Comparison of ENCODE assay signal across 8 mouse cellular contexts in genomic region chr3:96172197-96173178, GRCm38 (mm10). TPM values are rescaled to one million over a fixed set of nuclear protein-coding genes. Genes with fewer than 3 reads are reported as not detected.
DNase-seq lines count a peak whose midpoint lies in the region; ATAC-seq lines count a peak whose summit lies in the region.

Gene Sf3b4, plus strand, starts transcription at chr3:96172332.

- H3K27ac ChIP-seq in hindbrain, embryonic 15.5 days (replicated peaks), result peak within 1 kb of the TSS; percentile 98

- no peaks in the 10 kb centered on the region for H3K27me3 ChIP-seq in hindbrain, embryonic 15.5 days
- no peaks in the 10 kb centered on the region for H3K27me3 ChIP-seq in megakaryocyte, embryonic 14.5 days (replicated peaks)

- peak; percentile 77 for DNase-seq in WW6 (ENCODE audit: low read depth, low spot score)
- DNase-seq in cerebellum, postnatal 25 days, result peak; percentile 87 to 90
- DNase-seq in frontal cortex, postnatal 36 days (ENCODE audit: low spot score in 2 of 2), result peak; percentile 76 to 84
- peak; percentile 74 to 80 for DNase-seq in left cerebral cortex, adult 8-10 months (ENCODE audit: low spot score in 2 of 2)
- DNase-seq in right cerebral cortex, postnatal 10 days (ENCODE audit: low spot score in 2 of 2), result peak; percentile 89 to 93
- peak; percentile 80 to 81 for DNase-seq in urinary bladder, postnatal 4 days (ENCODE audit: low spot score in 2 of 2)

- peaks cover 24% of the 10 kb centered on the region for H3K36me3 ChIP-seq in hindbrain, embryonic 15.5 days
- peaks cover 71% of the 10 kb centered on the region for H3K36me3 ChIP-seq in megakaryocyte, embryonic 14.5 days (replicated peaks; ENCODE audit: low read length)

- ATAC-seq in hindbrain, embryonic 15.5 days (ENCODE audit: low FRiP score, low read depth), result peak; percentile 95

- H3K9me3 ChIP-seq in hindbrain, embryonic 15.5 days, result no peaks in the 10 kb centered on the region
- H3K9me3 ChIP-seq in megakaryocyte, embryonic 14.5 days, result no peaks in the 10 kb centered on the region

- WGBS in hindbrain, embryonic 15.5 days, result under 1% methylated on average over 52 of the region's 58 CpGs

- H3K4me1 ChIP-seq in hindbrain, embryonic 15.5 days (replicated peaks), result peaks cover 39% of the 10 kb centered on the region
- peaks cover 73% of the 10 kb centered on the region for H3K4me1 ChIP-seq in megakaryocyte, embryonic 14.5 days

- peak within 1 kb of the TSS; percentile 87 for H3K9ac ChIP-seq in hindbrain, embryonic 15.5 days

- peak within 1 kb of the TSS; percentile 98 for H3K4me2 ChIP-seq in hindbrain, embryonic 15.5 days

- H3K4me3 ChIP-seq in hindbrain, embryonic 15.5 days, result peak within 1 kb of the TSS; percentile 66
- peak within 1 kb of the TSS; percentile 95 for H3K4me3 ChIP-seq in megakaryocyte, embryonic 14.5 days (replicated peaks)

RNA-seq across cellular contexts. Expression of gene Sf3b4, which starts in this region (rescaled TPM):
- 127 and 146 TPM in 2 replicates for polyA plus RNA-seq in hindbrain, embryonic 15.5 days (2015; fragmentation: Nextera tagmentation; extraction: Ambion mirVana)
- 10 to 100 TPM; 40.3 to 48.5 (median 43.0) TPM for total RNA-seq in left cerebral cortex, adult 8-10 months (2022)
- 463 and 1,018 TPM in 2 replicates for polyA plus RNA-seq in megakaryocyte, embryonic 14.5 days (2012; ENCODE audit: insufficient read depth, low replicate concordance)

Comparison
In these comparisons a context has a peak if more than half of its experiments do, and no peak if none do; other contexts are left out.
1. Peak in every context shown above with its lines: DNase-seq, ATAC-seq, H3K4me3 ChIP-seq and H3K27ac ChIP-seq.